Mouse (Mus musculus): ENCODE data around the gene Rnasek.

The Rnasek gene

GRCm38 (mm10) chr11:70235254-70235900, 4.3 kb downstream of the Rnasek start:
- DNase-seq (ENCODE audit: low spot score): no peak

- no peak for DNase-seq (ENCODE audit: low spot score)
Observed at GRCm38 (mm10) chr11:70234497-70234896, 5.1 kb downstream of the Rnasek start.

GRCm38 (mm10) chr11:70234037-70234436, 5.6 kb downstream of the Rnasek start:
- no peak for DNase-seq (ENCODE audit: low spot score)

GRCm38 (mm10) chr11:70233016-70233415, 6.6 kb downstream of the Rnasek start:
- DNase-seq (ENCODE audit: low spot score): no peak

- DNase-seq (ENCODE audit: low spot score): no peak
Observed at GRCm38 (mm10) chr11:70232546-70232945, 7.1 kb downstream of the Rnasek start.

- peak; percentile 79 for DNase-seq (ENCODE audit: low spot score)
Observed at GRCm38 (mm10) chr11:70230239-70230727, 9.4 kb downstream of the Rnasek start.

GRCm38 (mm10) chr11:70229260-70230010, 10.2 kb downstream of the Rnasek start, which contains the start of gene Bcl6b:
Gene Bcl6b, minus strand, starts transcription at chr11:70229798.
- no peak for DNase-seq (ENCODE audit: low spot score)

GRCm38 (mm10) chr11:70228828-70229227, 10.8 kb downstream of the Rnasek start:
- peak; percentile 76 for DNase-seq (ENCODE audit: low spot score)

GRCm38 (mm10) chr11:70227661-70228245, 11.9 kb downstream of the Rnasek start:
- no peak for DNase-seq (ENCODE audit: low spot score)

GRCm38 (mm10) chr11:70227126-70227525, 12.5 kb downstream of the Rnasek start:
- DNase-seq (ENCODE audit: low spot score): no peak

- DNase-seq (ENCODE audit: low spot score): no peak
Observed at GRCm38 (mm10) chr11:70226602-70226890, 13.1 kb downstream of the Rnasek start.

GRCm38 (mm10) chr11:70225798-70226601, 13.6 kb downstream of the Rnasek start:
- no peak for DNase-seq (ENCODE audit: low spot score)

- no peak for DNase-seq (ENCODE audit: low spot score)
Observed at GRCm38 (mm10) chr11:70223724-70224123, 15.9 kb downstream of the Rnasek start.

GRCm38 (mm10) chr11:70221603-70222500, 17.8 kb downstream of the Rnasek start:
- DNase-seq (ENCODE audit: low spot score): peak; percentile 38

GRCm38 (mm10) chr11:70220731-70221602, 18.7 kb downstream of the Rnasek start, which contains the start of gene Slc16a13:
Gene Slc16a13, minus strand, starts transcription at chr11:70221064.
- peak; percentile 80 for DNase-seq (ENCODE audit: low spot score)

GRCm38 (mm10) chr11:70220323-70220722, 19.3 kb downstream of the Rnasek start:
- DNase-seq (ENCODE audit: low spot score): no peak

- DNase-seq (ENCODE audit: low spot score): no peak
Observed at GRCm38 (mm10) chr11:70219873-70220272, 19.8 kb downstream of the Rnasek start.

GRCm38 (mm10) chr11:70218741-70219470, 20.7 kb downstream of the Rnasek start:
- no peak for DNase-seq (ENCODE audit: low spot score)

- no peak for DNase-seq (ENCODE audit: low spot score)
Observed at GRCm38 (mm10) chr11:70218039-70218438, 21.6 kb downstream of the Rnasek start.
